Mouse (Mus musculus) right cerebral cortex, postnatal 14 days (tissue): Measurements from ENCODE around the gene Ahctf1.
"Not testable (repeated sequence)": the region's sequence is repeated elsewhere in the genome, so short reads cannot be mapped to it uniquely, and the experiment has no call there.

Source experiments
- DNase-seq: peaks from one replicate; pipeline ENCODE4 v3.0.0; 2022

The Ahctf1 gene

GRCm38 (mm10) chr1:179802610-179803512 lies 619 bp downstream of the Ahctf1 start, which contains the start of gene Gm10518:
Gm10518 (plus strand) TSS chr1:179803376.
- DNase-seq: peak; percentile 40

DNA sequence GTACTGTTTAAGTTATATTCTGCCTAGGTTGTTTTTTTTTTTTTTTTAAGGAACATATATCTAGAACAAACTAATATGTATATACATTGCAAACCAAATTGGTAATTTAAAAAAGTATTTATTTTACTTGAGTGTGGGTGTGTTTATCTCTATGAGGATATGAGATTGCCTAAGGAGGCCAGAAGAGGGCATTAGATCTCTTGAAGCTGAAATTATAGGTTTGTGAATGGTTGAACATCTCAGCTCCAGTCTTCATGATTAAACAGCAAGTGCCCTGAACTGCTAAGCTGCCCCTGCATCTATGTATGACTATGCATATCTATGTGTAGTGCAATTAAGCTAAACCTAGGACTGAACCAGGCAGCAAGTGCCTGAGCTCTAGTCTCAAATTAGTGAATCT lies 4.7 kb downstream of the Ahctf1 start:
- no peak for DNase-seq

- no peak for DNase-seq
Measured at GRCm38 (mm10) chr1:179787281-179787680, 16.2 kb downstream of the Ahctf1 start.

GRCm38 (mm10) chr1:179785502-179785901 lies 18.0 kb downstream of the Ahctf1 start:
- DNase-seq: no peak

DNA sequence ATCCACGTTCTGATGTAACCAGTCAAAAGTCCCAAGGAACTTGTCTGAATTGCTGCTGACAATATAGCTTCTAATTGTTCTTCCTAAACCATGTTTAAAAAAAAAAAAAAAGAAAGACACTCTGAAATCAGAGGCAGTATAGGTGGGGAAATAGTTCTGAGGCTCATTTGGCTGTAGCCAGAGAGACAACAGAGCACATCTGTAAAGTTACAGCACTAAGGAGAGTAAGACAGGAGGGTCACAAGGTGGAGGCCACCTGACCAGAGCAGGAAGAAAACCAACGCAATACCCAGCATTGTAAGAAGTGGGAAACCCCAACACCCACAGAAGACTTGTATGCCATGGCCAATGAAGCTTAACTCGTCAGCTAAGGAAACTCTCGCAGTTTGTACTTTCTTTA lies 19.4 kb downstream of the Ahctf1 start:
- DNase-seq: no peak

DNA sequence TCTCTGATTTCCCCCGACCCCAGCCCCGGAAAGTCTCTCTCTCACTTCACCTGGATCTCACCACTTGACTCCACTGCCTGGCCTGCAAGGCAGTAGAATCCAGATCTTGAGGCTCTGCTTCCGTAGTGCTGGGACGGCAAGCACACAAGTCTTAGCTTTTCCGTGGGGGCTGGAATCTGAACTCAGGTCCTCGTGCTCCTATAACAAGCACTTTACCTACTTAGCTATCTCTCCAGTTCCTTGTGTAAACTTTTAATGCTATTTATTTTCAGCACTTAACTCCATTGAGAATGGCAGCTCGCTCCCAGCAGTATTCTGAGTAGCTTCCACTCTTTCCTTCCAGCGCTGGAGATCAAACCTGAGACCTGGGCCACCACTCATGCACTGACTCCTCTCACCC lies 26.6 kb downstream of the Ahctf1 start:
- no peak for DNase-seq

DNA sequence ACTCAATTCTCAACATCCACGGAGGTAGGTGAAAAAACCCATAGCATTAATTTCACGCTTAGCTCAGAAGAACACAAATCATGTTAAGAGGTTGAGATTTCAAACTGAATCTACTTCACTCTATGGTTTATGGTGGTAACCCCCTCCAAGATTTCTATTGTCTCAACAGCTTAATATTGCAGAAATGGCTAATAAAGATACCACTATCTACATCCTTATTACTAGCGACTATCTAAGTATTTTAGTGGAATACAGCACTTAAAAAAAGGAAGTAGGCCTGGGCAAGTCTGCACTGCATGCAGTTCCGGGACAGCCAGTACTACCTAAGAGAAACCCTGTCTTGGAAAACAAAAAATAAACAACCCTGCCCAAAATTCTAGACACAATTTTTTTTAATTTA lies 42.9 kb downstream of the Ahctf1 start:
- no peak for DNase-seq

GRCm38 (mm10) chr1:179760086-179760485 lies 43.4 kb downstream of the Ahctf1 start:
- no peak for DNase-seq

DNA sequence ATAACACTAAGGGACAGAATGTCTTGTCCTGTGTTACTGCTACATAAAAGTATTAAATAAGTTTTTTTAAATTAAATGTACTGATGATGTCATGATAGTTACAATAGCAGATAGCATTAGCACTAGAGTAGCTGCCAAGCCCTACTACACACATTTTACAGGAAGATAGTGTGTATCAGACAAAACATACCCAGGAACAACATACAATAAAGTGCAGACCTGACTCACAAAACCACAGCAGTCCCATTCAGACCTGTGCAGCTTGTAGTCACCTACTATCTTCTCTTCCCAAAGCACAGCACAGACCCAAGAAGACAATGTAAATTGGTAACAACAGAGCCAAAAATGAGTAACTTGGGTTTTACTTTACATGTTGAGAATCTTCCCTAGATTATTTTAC lies 47.0 kb downstream of the Ahctf1 start:
- DNase-seq: no peak

DNA sequence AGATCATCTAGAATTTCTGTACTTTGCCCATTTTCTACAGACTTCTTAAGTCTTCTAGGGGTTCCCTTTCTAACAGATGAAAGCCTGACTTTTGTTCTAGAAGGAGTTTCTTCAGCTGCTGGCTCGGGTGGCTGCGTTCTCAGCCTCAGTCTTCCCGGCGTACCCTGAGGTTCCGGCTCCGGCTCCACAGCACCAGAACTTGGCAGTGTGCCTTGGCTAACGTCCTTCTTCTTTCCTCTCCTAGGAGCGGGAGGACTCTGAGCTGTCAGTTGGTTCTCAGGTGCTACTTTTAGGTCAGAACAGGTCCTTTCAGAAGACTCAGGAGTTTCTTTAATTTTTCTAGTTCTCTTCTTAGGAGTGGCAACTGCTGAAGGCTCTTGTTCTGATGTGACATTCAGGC lies 50.5 kb downstream of the Ahctf1 start:
- no peak for DNase-seq

DNA sequence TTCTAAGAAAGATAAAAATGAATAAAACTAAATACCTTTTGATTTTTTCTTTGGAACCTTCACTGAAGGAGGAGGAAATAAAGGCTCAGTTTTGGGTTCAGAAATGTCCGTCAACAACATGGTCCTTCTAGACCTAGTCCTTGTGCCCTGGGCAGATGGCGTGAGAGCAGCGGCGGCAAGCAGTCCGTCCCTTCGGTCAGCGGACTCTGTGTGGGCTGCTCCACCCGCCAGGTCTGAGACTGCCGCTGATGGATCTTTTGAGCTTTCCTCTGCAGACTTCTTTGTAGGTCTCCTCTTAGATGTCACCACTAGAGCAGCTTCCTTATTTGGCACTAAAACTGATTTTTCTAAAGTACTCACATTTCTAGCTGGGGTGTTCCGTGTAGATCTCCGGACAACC lies 51.2 kb downstream of the Ahctf1 start:
- DNase-seq: no peak

DNA sequence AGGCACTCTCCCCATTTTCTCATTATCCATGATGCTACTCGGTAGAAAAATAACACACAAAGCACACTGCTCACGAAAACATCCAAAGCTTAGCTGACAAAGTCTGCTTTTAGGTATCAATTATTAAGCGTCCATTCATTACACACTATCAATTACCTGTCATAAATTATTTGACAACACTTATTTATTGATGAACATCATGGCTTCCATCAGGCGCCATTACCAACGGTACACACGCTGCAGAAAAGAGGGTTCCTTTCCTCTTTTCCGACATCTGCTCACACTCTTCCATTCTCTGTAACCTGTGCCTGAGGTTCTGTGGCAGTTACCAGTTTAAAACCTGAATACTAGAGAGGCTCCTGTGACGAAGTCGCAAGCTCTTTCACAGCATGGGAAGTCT lies 58.3 kb downstream of the Ahctf1 start, which contains the start of gene Kif28:
Kif28 (minus strand) TSS at position 101 of the 400 bp plus-strand sequence.
- no peak for DNase-seq

DNA sequence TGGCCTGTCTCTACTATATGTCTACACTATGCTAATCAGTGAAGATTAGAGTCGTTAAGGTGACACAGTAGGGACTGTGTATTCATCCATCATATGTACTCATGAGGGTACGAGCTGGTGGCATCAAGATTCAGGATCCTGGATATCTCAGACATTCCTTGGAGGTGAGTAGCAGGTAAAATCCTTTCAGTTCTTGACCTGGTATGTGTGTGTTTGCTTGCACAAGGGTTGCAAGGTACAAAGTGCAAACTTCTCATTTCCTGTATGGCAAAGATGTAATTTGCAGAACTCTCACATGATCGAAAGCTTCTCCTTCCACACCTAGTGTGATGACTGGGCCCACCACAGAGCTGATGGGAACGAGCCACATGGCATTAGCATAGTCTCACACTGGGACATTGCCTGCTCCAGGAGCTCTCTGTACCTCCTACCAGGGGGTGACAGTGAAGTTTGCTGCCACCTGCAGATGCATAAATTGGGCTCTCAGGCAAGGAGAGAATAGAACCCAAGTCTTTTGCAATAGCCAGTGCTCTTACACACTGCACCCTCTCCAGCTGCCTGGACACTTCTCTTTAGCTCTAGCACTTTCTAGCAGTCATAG lies 59.8 kb downstream of the Ahctf1 start:
- no peak for DNase-seq

- DNase-seq: no peak
Measured at GRCm38 (mm10) chr1:179736483-179736882, 67.0 kb downstream of the Ahctf1 start.

- peak; percentile 55 for DNase-seq
Measured at GRCm38 (mm10) chr1:179734500-179735474, 68.7 kb downstream of the Ahctf1 start.

GRCm38 (mm10) chr1:179731391-179731790 lies 72.1 kb downstream of the Ahctf1 start:
- no peak for DNase-seq

DNA sequence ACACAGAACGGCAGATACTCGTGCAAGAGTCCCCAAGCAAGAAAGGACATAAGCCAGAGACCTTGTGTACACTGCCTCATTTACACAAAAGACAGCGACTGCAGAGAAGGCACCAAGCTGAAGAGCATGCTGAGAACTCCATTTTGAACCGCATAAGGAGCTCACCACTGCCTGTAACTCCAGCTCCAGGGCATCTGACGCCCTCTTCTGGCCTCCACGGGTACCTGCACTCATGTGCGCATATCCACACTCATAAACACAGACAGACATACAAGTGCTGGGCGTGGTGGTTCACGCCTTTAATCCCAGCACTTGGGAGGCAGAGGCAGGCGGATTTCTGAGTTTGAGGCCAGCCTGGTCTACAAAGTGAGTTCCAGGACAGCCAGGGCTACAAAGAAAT lies 74.8 kb downstream of the Ahctf1 start:
- DNase-seq: no peak

GRCm38 (mm10) chr1:179722811-179723469 lies 80.5 kb downstream of the Ahctf1 start:
- DNase-seq: no peak

GRCm38 (mm10) chr1:179715786-179716185 lies 87.7 kb downstream of the Ahctf1 start:
- DNase-seq: no peak

DNA sequence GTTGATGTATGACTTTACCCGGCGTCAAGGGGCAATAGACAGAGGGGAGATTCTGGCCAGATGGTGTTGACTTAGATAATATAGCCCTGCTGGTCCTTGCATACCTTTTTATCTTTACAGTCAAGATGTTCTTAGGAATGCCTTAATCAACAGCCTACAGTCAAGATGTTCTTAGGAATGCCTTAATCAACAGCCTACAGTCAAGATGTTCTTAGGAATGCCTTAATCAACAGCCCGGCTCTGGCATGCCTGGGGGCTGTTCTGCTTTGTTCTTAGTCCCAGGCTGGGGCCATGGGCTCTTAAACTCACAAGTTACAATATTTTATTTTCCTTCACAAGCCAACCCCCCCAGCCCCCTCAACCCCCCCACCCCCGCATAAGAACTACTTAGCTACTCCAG lies 88.2 kb downstream of the Ahctf1 start:
- not testable (repeated sequence) for DNase-seq

GRCm38 (mm10) chr1:179713367-179713766 lies 90.1 kb downstream of the Ahctf1 start:
- DNase-seq: no peak

DNA sequence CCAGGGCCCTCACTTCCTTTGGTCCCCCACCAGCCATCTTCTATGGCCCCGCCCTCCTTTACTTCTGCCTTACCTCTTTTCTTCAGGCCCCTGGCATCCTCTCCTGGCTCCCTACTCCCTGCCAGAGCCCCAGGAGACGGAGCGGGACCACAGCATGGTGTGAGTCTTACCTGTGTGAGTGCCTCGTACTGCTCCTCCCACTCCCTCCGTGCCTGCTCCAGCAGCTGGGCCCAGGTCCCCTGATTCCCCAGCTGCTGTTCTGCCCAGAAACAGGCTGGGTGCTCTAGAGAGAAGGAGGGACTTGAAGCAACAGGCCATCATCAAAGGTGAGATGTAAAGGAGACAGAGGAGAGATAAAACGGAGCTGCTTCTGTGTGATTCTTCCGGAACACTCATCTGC lies 90.8 kb downstream of the Ahctf1 start:
- no peak for DNase-seq

DNA sequence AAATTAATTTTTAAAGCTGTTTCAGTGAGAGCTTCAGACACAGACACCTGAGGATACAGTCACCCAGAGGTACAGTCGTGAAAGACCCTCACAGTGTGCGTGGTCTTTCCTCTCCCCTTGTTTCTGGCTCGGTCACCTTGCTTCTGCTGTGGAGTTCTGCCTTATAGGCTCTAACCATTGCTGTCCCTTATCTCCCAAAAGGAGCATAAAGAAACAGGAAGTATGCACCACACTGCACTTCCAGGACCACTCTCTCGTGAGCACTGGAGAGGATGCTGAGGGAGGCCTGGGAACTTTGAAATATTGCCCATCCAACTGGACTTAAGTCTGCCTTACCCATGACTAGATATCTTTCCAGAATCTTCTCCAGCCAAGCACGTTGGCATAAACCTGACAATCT lies 92.7 kb downstream of the Ahctf1 start:
- DNase-seq: no peak
